Mouse (Mus musculus) testis, adult 2 months (tissue): ENCODE measurements at regions not wholly inside any gene's neighbourhood (a gene's known extent, or its start where the extent isn't known, plus 50 kb on each side); places are given as distances from the start of the nearest gene placed in this dataset.

Experiments
- H3K27ac ChIP-seq: fragments of 200-500 bp; 2 replicates; pipeline ENCODE4 v1.5.1; 2012; ENCODE audit warnings: low read depth, low read length; ENCODE audit not compliant: control insufficient read depth, insufficient read depth
- H3K27me3 ChIP-seq: fragments of 200-500 bp; 2 replicates; pipeline ENCODE4 v1.6.1; 2012; ENCODE audit warnings: mild to moderate bottlenecking, low read length, moderate library complexity; ENCODE audit not compliant: control insufficient read depth, insufficient read depth
- H3K36me3 ChIP-seq: fragments of 200-500 bp; 2 replicates; pipeline ENCODE4 v1.6.1; 2012; ENCODE audit warnings: mild to moderate bottlenecking, low read length; ENCODE audit not compliant: control insufficient read depth, insufficient read depth
- H3K4me1 ChIP-seq: fragments of 200-500 bp; 2 replicates; pipeline ENCODE4 v1.6.1; 2012; ENCODE audit warnings: low read length; ENCODE audit not compliant: control insufficient read depth, insufficient read depth
- H3K4me3 ChIP-seq: fragments of 200-500 bp; 2 replicates; pipeline ENCODE4 v1.5.1; 2012; ENCODE audit warnings: low read depth, mild to moderate bottlenecking, low read length, moderate library complexity, mixed read lengths; ENCODE audit not compliant: control insufficient read depth
- CTCF ChIP-seq: fragments of 200-500 bp; IDR thresholded peaks from 2 replicates; pipeline ENCODE4 v1.5.1; 2012; ENCODE audit warnings: low read depth, mild to moderate bottlenecking, inconsistent platforms, low read length, moderate library complexity; ENCODE audit not compliant: control insufficient read depth, insufficient read depth, insufficient replicate concordance
- POLR2A ChIP-seq: fragments of 200-500 bp; IDR thresholded peaks from 2 replicates; pipeline ENCODE4 v1.6.1; 2012; ENCODE audit warnings: low read depth, mild to moderate bottlenecking, inconsistent platforms, low read length, moderate library complexity; ENCODE audit not compliant: control insufficient read depth

- Histone ChIP-seq H3K27me3 (no peaks in the 10 kb centered on the region), H3K36me3 (no peaks in the 10 kb centered on the region), H3K4me1 (peaks cover 4% of the 10 kb centered on the region), H3K27ac (no peak overlapping the region), H3K4me3 (no peak overlapping the region)
- TF ChIP-seq POLR2A: no peak
- peak; percentile 97 for TF ChIP-seq CTCF
Observed at GRCm38 (mm10) chr1:73826243-73826930, 297.9 kb downstream of the Tns1 start.

- peaks cover 4% of the 10 kb centered on the region for H3K4me1 ChIP-seq
- no peaks in the 10 kb centered on the region for H3K36me3 ChIP-seq
- no peaks in the 10 kb centered on the region for H3K27me3 ChIP-seq
- TF ChIP-seq POLR2A: no peak
- TF ChIP-seq CTCF: no peak
- H3K4me3 ChIP-seq: no peak overlapping the region
- no peak overlapping the region for H3K27ac ChIP-seq
Observed at GRCm38 (mm10) chr1:73824406-73825184, 299.7 kb downstream of the Tns1 start.

- H3K4me1 ChIP-seq: peaks cover 4% of the 10 kb centered on the region
- H3K4me3 ChIP-seq: no peak overlapping the region
- H3K27me3 ChIP-seq: no peaks in the 10 kb centered on the region
- H3K36me3 ChIP-seq: no peaks in the 10 kb centered on the region
- H3K27ac ChIP-seq: no peak overlapping the region
- TF ChIP-seq POLR2A (no peak), CTCF (no peak)
Observed at GRCm38 (mm10) chr1:73823726-73824125, 300.5 kb downstream of the Tns1 start.

- Histone ChIP-seq H3K4me3 (no peak overlapping the region), H3K27ac (no peak overlapping the region), H3K27me3 (no peaks in the 10 kb centered on the region), H3K4me1 (peaks cover 4% of the 10 kb centered on the region), H3K36me3 (no peaks in the 10 kb centered on the region)
- TF ChIP-seq POLR2A: no peak
- no peak for TF ChIP-seq CTCF
Observed at GRCm38 (mm10) chr1:73822616-73823015, 301.6 kb downstream of the Tns1 start.

- H3K27ac ChIP-seq: no peak overlapping the region
- TF ChIP-seq POLR2A: no peak
- TF ChIP-seq CTCF: no peak
- no peak overlapping the region for H3K4me3 ChIP-seq
- no peaks in the 10 kb centered on the region for H3K4me1 ChIP-seq
- H3K27me3 ChIP-seq: no peaks in the 10 kb centered on the region
- H3K36me3 ChIP-seq: no peaks in the 10 kb centered on the region
Observed at GRCm38 (mm10) chr1:73820701-73821100, 303.5 kb downstream of the Tns1 start.

GRCm38 (mm10) chr1:73807206-73807605 is 317.0 kb downstream of the Tns1 start:
- TF ChIP-seq CTCF: no peak
- TF ChIP-seq POLR2A: no peak
- no peaks in the 10 kb centered on the region for H3K4me1 ChIP-seq
- no peaks in the 10 kb centered on the region for H3K36me3 ChIP-seq
- no peaks in the 10 kb centered on the region for H3K27me3 ChIP-seq
- no peak overlapping the region for H3K4me3 ChIP-seq
- no peak overlapping the region for H3K27ac ChIP-seq

GRCm38 (mm10) chr1:73805156-73805555 is 319.1 kb downstream of the Tns1 start:
- Histone ChIP-seq H3K27me3 (no peaks in the 10 kb centered on the region), H3K27ac (no peak overlapping the region), H3K4me3 (no peak overlapping the region), H3K36me3 (no peaks in the 10 kb centered on the region), H3K4me1 (no peaks in the 10 kb centered on the region)
- TF ChIP-seq CTCF (no peak), POLR2A (no peak)

- no peak overlapping the region for H3K27ac ChIP-seq
- H3K27me3 ChIP-seq: no peaks in the 10 kb centered on the region
- no peaks in the 10 kb centered on the region for H3K4me1 ChIP-seq
- H3K4me3 ChIP-seq: no peak overlapping the region
- TF ChIP-seq CTCF (no peak), POLR2A (no peak)
- no peaks in the 10 kb centered on the region for H3K36me3 ChIP-seq
Observed at GRCm38 (mm10) chr1:73799996-73800395, 324.3 kb downstream of the Tns1 start.
